Mouse (Mus musculus): ENCODE measurements at regions not wholly inside any gene's neighbourhood (a gene's known extent, or its start where the extent isn't known, plus 50 kb on each side); places are given as distances from the start of the nearest gene placed in this dataset.

DNA sequence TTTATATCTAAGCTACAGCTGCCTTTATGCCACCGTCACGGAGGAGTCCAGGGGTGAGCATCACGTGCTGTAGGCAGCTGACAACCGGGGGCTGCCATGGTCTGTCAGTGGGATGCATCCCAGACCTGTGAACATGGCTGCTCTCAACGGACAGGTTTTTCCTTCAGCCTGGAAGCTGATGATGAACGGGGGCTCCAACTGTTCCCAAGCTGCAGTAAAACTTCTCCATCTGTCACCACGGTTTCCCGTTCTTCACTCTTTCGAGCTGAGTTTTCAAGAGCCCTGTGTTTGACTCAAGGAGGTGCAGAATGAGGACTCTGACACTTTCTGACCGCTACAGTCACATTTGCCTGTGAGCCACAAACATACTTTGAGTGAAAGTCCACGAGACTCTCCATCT, 535.7 kb upstream of the Tmem132c start:
- TF ChIP-seq CTCF (conservative IDR thresholded peaks at IDR 0.05 in 1 of 2, IDR thresholded peaks at IDR 0.05 in 1 of 2; ENCODE audit: low read depth in 2 of 2, low read length in 2 of 2) (no peak), ZNF384 (IDR thresholded peaks at IDR 0.05; ENCODE audit: low read depth, low read length) (no peak), CHD2 (IDR thresholded peaks at IDR 0.05; ENCODE audit: low read length) (no peak), E2F4 (IDR thresholded peaks at IDR 0.05; ENCODE audit: insufficient replicate concordance, low read depth, low read length) (no peak), POLR2A (IDR thresholded peaks at IDR 0.05; ENCODE audit: low read depth, low read length) (no peak), EP300 (IDR thresholded peaks at IDR 0.05; ENCODE audit: low read length) (no peak), MAX (IDR thresholded peaks at IDR 0.05; ENCODE audit: low read length) (no peak), USF2 (conservative IDR thresholded peaks at IDR 0.05; ENCODE audit: low read depth, low read length) (no peak), SIN3A (IDR thresholded peaks at IDR 0.05; ENCODE audit: low read length) (no peak), PAX5 (IDR thresholded peaks at IDR 0.05; ENCODE audit: low read length) (no peak)

Data from CH12.LX (cell line).